Mouse (Mus musculus) limb, embryonic 14.5 days (tissue): ENCODE measurements around the gene Gm26897. TPM values are rescaled to one million over a fixed set of nuclear protein-coding genes. Genes with fewer than 3 reads are reported as not detected.

Source experiments
- ATAC-seq: fragments of 200-750 bp; cut with Nextera tagmentation; 2 replicates; pipeline ENCODE4 v1.8.0; 2017; ENCODE audit warnings: low read depth, moderate number of reproducible peaks, moderate TSS enrichment; ENCODE audit not compliant: low FRiP score
- DNase-seq: peaks from one replicate; pipeline ENCODE4 v3.0.0-alpha.2; 2015; ENCODE audit warnings: low spot score
- H3K27ac ChIP-seq: fragments of 300-500 bp; sonication (generic); replicated peaks from 2 replicates; pipeline ENCODE4 v1.5.1; 2014; ENCODE audit warnings: low read depth, mild to moderate bottlenecking, low read length, moderate library complexity, mixed read lengths
- H3K27me3 ChIP-seq: fragments of 300-500 bp; sonication (generic); 2 replicates; pipeline ENCODE4 v1.6.1; 2014; ENCODE audit warnings: low read length, mixed read lengths; ENCODE audit not compliant: control insufficient read depth, insufficient read depth
- H3K36me3 ChIP-seq: fragments of 300-500 bp; sonication (generic); 2 replicates; pipeline ENCODE4 v1.6.1; 2014; ENCODE audit warnings: mild to moderate bottlenecking, low read length, moderate library complexity, mixed read lengths; ENCODE audit not compliant: control insufficient read depth, insufficient read depth
- H3K4me1 ChIP-seq: fragments of 300-500 bp; sonication (generic); 2 replicates; pipeline ENCODE4 v1.6.1; 2014; ENCODE audit warnings: antibody characterized with exemption, low read length, mixed read lengths; ENCODE audit not compliant: control insufficient read depth, insufficient read depth
- H3K4me2 ChIP-seq: fragments of 300-500 bp; sonication (generic); replicated peaks from 2 replicates; pipeline ENCODE4 v1.6.1; 2014; ENCODE audit warnings: low read depth, mild to moderate bottlenecking, low read length, moderate library complexity; ENCODE audit not compliant: severe bottlenecking
- H3K4me3 ChIP-seq: fragments of 300-500 bp; sonication (generic); replicated peaks from 2 replicates; pipeline ENCODE4 v1.5.1; 2014; ENCODE audit warnings: low read length
- H3K9ac ChIP-seq: fragments of 300-500 bp; sonication (generic); 2 replicates; pipeline ENCODE4 v1.6.1; 2014; ENCODE audit warnings: mild to moderate bottlenecking, low read depth, low read length, moderate library complexity; ENCODE audit not compliant: severe bottlenecking
- H3K9me3 ChIP-seq: fragments of 300-500 bp; sonication (generic); 2 replicates; pipeline ENCODE4 v1.6.1; 2016; ENCODE audit warnings: low read length; ENCODE audit not compliant: control insufficient read depth
- POLR2A ChIP-seq: fragments of 200-500 bp; IDR thresholded peaks from 2 replicates; pipeline ENCODE4 v1.8.0; 2012; ENCODE audit warnings: inconsistent platforms, mild to moderate bottlenecking, moderate library complexity, borderline replicate concordance; ENCODE audit not compliant: insufficient read depth, insufficient read length; ENCODE audit errors: extremely low read depth
- WGBS: fragments of 180-500 bp; shearing (Covaris S2); extraction: QIAGEN DNeasy Blood & Tissue Kit; methylation state at CpG from one replicate; pipeline ENCODE4 v1.1.7; 2014; 5-methylcytosine and 5-hydroxymethylcytosine counted together
- polyA plus RNA-seq, 2 experiments: library from polyadenylated mRNA; depleted of rRNA in 1 of 2; stranded (reverse) in 1 of 2; unstranded in 1 of 2; fragments of >200 nt; fragmentation: Nextera tagmentation in 1 of 2; extraction: Ambion mirVana in 1 of 2; gene quantifications; 2 replicates each; pipeline versions ENCODE4 v1.2.1 to v1.2.3; 2012 to 2014

The Gm26897 gene
- polyA plus RNA-seq, 2 experiments = not detected

GRCm38 (mm10) chr5:111720726-111721125 lies 13.0 kb upstream of the Gm26897 start:
- WGBS = 57% methylated on average over 9 of the region's 9 CpGs
- TF ChIP-seq POLR2A = no peak
- no peak overlapping the region for H3K27ac ChIP-seq
- H3K4me3 ChIP-seq = no peak overlapping the region
- no peaks in the 10 kb centered on the region for H3K27me3 ChIP-seq
- ATAC-seq (no peak), DNase-seq (no peak)
- H3K36me3 ChIP-seq = no peaks in the 10 kb centered on the region
- no peak overlapping the region for H3K9ac ChIP-seq
- no peaks in the 10 kb centered on the region for H3K9me3 ChIP-seq
- no peak overlapping the region for H3K4me2 ChIP-seq
- peaks cover 14% of the 10 kb centered on the region for H3K4me1 ChIP-seq

DNA sequence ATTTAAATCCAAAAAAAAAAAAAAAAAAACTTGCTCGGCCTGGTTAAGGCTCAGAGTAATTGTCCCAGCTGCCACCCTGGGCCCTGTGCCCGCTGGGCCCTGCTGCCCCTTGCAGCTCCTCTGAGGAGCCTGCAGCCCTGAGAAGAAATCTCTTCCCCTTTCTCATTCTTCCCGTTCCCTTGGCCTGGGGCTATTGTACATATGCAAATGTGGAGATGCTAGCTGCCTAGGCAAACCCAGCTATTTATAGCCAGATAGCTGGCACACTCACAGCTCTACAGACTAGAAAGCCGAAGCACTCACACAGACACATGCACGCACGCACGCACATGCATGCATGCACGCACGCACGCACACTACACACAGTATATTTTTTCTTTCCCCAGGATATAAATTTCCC lies 9.0 kb upstream of the Gm26897 start:
- H3K9me3 ChIP-seq = no peaks in the 10 kb centered on the region
- no peaks in the 10 kb centered on the region for H3K27me3 ChIP-seq
- TF ChIP-seq POLR2A = no peak
- ATAC-seq (no peak), DNase-seq (peak; percentile 31)
- no peaks in the 10 kb centered on the region for H3K36me3 ChIP-seq
- H3K9ac ChIP-seq = no peak overlapping the region
- no peak overlapping the region for H3K27ac ChIP-seq
- H3K4me2 ChIP-seq = no peak overlapping the region
- WGBS = 62% methylated on average over 10 of the region's 10 CpGs
- H3K4me1 ChIP-seq = peaks cover 18% of the 10 kb centered on the region
- no peak overlapping the region for H3K4me3 ChIP-seq

DNA sequence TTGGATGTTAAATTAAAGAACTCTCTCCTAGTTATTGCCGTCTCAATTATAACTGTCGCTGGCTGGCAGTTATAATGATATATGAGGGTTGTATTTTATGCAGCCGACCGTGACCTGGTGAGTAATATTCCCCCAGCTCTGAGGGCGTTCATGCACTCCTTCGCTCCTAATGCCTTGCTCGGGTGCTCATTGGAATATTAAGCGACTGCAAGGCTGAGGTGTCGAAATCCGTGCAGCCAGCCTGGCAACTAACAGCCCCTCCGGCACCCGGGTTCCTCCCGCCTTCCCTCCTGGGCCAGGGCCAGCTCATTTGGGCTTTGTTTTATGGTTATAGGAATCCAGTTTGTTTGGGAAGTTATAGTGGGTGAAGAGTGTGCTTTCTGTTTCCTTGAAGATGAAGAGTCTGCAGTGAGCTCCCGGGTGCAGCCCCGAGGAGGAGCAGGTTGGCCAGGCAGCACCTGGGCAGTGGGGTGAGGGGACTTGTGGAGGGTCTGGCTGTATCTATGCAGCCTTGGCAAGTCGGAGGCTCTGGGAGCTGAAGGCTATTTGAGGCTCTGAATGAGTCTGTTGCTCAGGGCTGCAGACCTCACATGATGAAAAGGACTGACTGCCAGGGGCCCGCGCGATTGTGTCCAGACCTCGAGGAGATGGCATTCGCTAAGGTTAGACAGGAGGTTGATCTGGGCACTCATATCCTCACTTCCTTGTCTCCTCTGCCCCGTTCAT lies 8.4 kb upstream of the Gm26897 start:
- Histone ChIP-seq H3K4me1 (peaks cover 18% of the 10 kb centered on the region), H3K9me3 (no peaks in the 10 kb centered on the region), H3K9ac (0 out of 2 replicates have a peak overlapping the region, but pooled peaks have one; percentile 12), H3K4me3 (no peak overlapping the region), H3K27me3 (no peaks in the 10 kb centered on the region), H3K4me2 (no peak overlapping the region), H3K27ac (0 out of 2 replicates have a peak overlapping the region, but pooled peaks have one; percentile 33), H3K36me3 (no peaks in the 10 kb centered on the region)
- ATAC-seq = no peak
- no peak for TF ChIP-seq POLR2A
- no peak for DNase-seq
- 31% methylated on average over 22 of the region's 22 CpGs for WGBS

- Histone ChIP-seq H3K4me3 (no peak overlapping the region), H3K36me3 (no peaks in the 10 kb centered on the region), H3K27me3 (no peaks in the 10 kb centered on the region), H3K9ac (no peak overlapping the region), H3K27ac (no peak overlapping the region), H3K4me1 (peaks cover 20% of the 10 kb centered on the region), H3K9me3 (no peaks in the 10 kb centered on the region), H3K4me2 (no peak overlapping the region)
- WGBS = 77% methylated on average over 4 of the region's 4 CpGs
- TF ChIP-seq POLR2A = no peak
- DNase-seq (no peak), ATAC-seq (no peak)
Measured at GRCm38 (mm10) chr5:111728411-111728810, 5.3 kb upstream of the Gm26897 start.

GRCm38 (mm10) chr5:111730560-111731167 lies 3.1 kb upstream of the Gm26897 start:
- Histone ChIP-seq H3K27ac (no peak overlapping the region), H3K9ac (no peak overlapping the region)
- no peak for DNase-seq

More at GRCm38 (mm10) chr5:111730560-111731167, 3.1 kb upstream of the Gm26897 start:
- Histone ChIP-seq H3K4me1 (peaks cover 9% of the 10 kb centered on the region), H3K4me3 (no peak overlapping the region), H3K9me3 (no peaks in the 10 kb centered on the region), H3K27me3 (no peaks in the 10 kb centered on the region), H3K4me2 (no peak overlapping the region), H3K36me3 (no peaks in the 10 kb centered on the region)
- no peak for ATAC-seq
- WGBS = 12% methylated on average over 16 of the region's 16 CpGs
- no peak for TF ChIP-seq POLR2A
